Comparison of ENCODE assay signal across 8 mouse cellular contexts in the genomic region with DNA sequence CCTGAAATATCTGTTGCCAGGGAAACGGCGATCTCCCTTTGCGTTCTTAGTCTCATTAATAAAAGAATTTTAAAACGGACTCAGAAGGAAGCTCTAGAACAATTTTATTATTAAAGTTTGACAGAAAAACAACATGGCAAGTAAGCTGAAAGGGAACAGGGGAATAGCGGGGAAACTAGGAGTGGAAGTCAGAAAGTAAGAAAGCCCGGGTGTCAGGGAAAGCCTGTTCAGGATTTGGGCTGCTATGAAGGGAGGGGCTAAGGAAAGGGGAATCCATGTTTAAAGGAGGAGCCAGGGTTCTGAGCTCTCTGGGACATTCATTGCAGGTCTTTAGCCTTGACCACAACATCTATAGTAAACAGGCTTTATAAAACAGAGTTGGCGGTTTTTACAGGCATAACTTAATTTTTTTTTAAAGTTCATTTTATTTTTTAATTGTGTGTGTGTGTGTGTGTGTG. TPM values are rescaled to one million over a fixed set of nuclear protein-coding genes. Genes with fewer than 3 reads are reported as not detected.
A peak's percentile ranks its signal among the peaks of the same experiment; 100 is the strongest.
DNase-seq lines count a peak whose midpoint lies in the region; ATAC-seq and TF ChIP-seq lines count a peak whose summit lies in the region.

No protein-coding gene starts in this region.

- peaks cover 17% of the 10 kb centered on the region for H3K4me1 ChIP-seq in intestine, embryonic 15.5 days (replicated peaks)
- peaks cover 8% of the 10 kb centered on the region for H3K4me1 ChIP-seq in neural tube, embryonic 14.5 days (ENCODE audit: control insufficient read depth, insufficient read depth, low read length)

- peak overlapping the region; percentile 49 for H3K4me3 ChIP-seq in left cerebral cortex, adult 2 months
- H3K4me3 ChIP-seq in intestine, embryonic 15.5 days (replicated peaks): peak overlapping the region; percentile 33
- H3K4me3 ChIP-seq in neural tube, embryonic 14.5 days (ENCODE audit: low read depth, low read length): peak overlapping the region; percentile 31; the same call in 1 of the 2 replicates

- TF ChIP-seq CTCF in left cerebral cortex, adult 2 months (IDR thresholded peaks at IDR 0.05): no peak

- no peaks in the 10 kb centered on the region for H3K9me3 ChIP-seq in intestine, embryonic 15.5 days
- no peaks in the 10 kb centered on the region for H3K9me3 ChIP-seq in neural tube, embryonic 14.5 days (ENCODE audit: control insufficient read depth, low read length)

- intact Hi-C loops in left cerebral cortex, adult 2 months (cut with DNase I): loop anchor here (5.0 kb wide), 1 partner anchor 44 kb away; the partner anchor contains the start of gene Clmp

- peak overlapping the region; percentile 87 for H3K27ac ChIP-seq in left cerebral cortex, adult 2 months
- H3K27ac ChIP-seq in intestine, embryonic 15.5 days: peak overlapping the region; percentile 79
- peak overlapping the region; percentile 74; the same call in 1 of the 2 replicates for H3K27ac ChIP-seq in neural tube, embryonic 14.5 days (ENCODE audit: low read depth, low read length)

- no peak for DNase-seq in left cerebral cortex, adult 2 months (ENCODE audit: extremely low spot score in 1 of 2, low spot score in 2 of 2)
- DNase-seq in left cerebral cortex, adult 9 months (ENCODE audit: low spot score in 2 of 2): no peak
- DNase-seq in embryo, embryonic 9.5 days (ENCODE audit: extremely low spot score): peak; percentile 70
- no peak for DNase-seq in spleen, postnatal 36 days (ENCODE audit: low spot score in 2 of 2)
- DNase-seq in gastrocnemius, postnatal 10 days: no peak
- DNase-seq in thymus, postnatal 36 days: no peak

- H3K9ac ChIP-seq in intestine, embryonic 15.5 days: peak overlapping the region; percentile 43; the same call in 1 of the 2 replicates
- H3K9ac ChIP-seq in neural tube, embryonic 14.5 days (replicated peaks; ENCODE audit: low read depth, low read length): no peak overlapping the region

- 14% methylated on average over 7 of the region's 7 CpGs for WGBS in intestine, embryonic 15.5 days
- WGBS in neural tube, embryonic 14.5 days: 13% methylated on average over 7 of the region's 7 CpGs

- no peaks in the 10 kb centered on the region for H3K36me3 ChIP-seq in intestine, embryonic 15.5 days
- no peaks in the 10 kb centered on the region for H3K36me3 ChIP-seq in neural tube, embryonic 14.5 days (ENCODE audit: control insufficient read depth, insufficient read depth, low read length)

- H3K27me3 ChIP-seq in intestine, embryonic 15.5 days (replicated peaks): no peaks in the 10 kb centered on the region
- no peaks in the 10 kb centered on the region for H3K27me3 ChIP-seq in neural tube, embryonic 14.5 days (ENCODE audit: control insufficient read depth, insufficient read depth, low read length)

- no peak for ATAC-seq in intestine, embryonic 15.5 days
- ATAC-seq in neural tube, embryonic 14.5 days (ENCODE audit: low read depth): no peak

- H3K4me2 ChIP-seq in intestine, embryonic 15.5 days (replicated peaks): peak overlapping the region; percentile 71
- peak overlapping the region; percentile 70; the same call in 1 of the 2 replicates for H3K4me2 ChIP-seq in neural tube, embryonic 14.5 days (ENCODE audit: low read depth, low read length)

RNA-seq across cellular contexts. Expression of gene Clmp, which starts 45.9 kb away (rescaled TPM):
- 10 to 100 TPM; 27.3 to 31.1 TPM for total RNA-seq in left cerebral cortex, adult 2 months (2021)
- polyA plus RNA-seq in intestine, embryonic 15.5 days (2015; fragmentation: Nextera tagmentation; extraction: Ambion mirVana): 25.6 and 26.7 TPM in 2 replicates
- 59.2 and 62.0 TPM in 2 replicates for polyA plus RNA-seq in neural tube, embryonic 14.5 days (2014; fragmentation: Nextera tagmentation; extraction: Ambion mirVana)
- 10 to 100 TPM; 11.3 to 16.1 TPM for total RNA-seq in gastrocnemius, postnatal 10 days (2021)
